ENCODE assay signal across 8 mouse cellular contexts in genomic region chr2:32137667-32138266, GRCm38 (mm10). TPM values are rescaled to one million over a fixed set of nuclear protein-coding genes. Genes with fewer than 3 reads are reported as not detected.
DNase-seq lines count a peak whose midpoint lies in the region; ATAC-seq and TF ChIP-seq lines count a peak whose summit lies in the region.

No protein-coding gene starts in this region.

- H3K79me2 ChIP-seq in heart, adult 2 months (replicated peaks; ENCODE audit: control insufficient read depth, insufficient read depth, low read length), result no peaks in the 10 kb centered on the region

- ATAC-seq in embryonic facial prominence, embryonic 14.5 days (ENCODE audit: low read depth), result peak; percentile 95
- ATAC-seq in limb, embryonic 13.5 days (ENCODE audit: low FRiP score, low read depth), result peak; percentile 95
- peak; percentile 94 for ATAC-seq in midbrain, embryonic 16.5 days

- no peaks in the 10 kb centered on the region for H3K27me3 ChIP-seq in embryonic facial prominence, embryonic 14.5 days (replicated peaks; ENCODE audit: control insufficient read depth, insufficient read depth, low read length)
- H3K27me3 ChIP-seq in heart, adult 2 months (ENCODE audit: control insufficient read depth, insufficient read depth, low read length), result no peaks in the 10 kb centered on the region
- H3K27me3 ChIP-seq in limb, embryonic 13.5 days, result no peaks in the 10 kb centered on the region
- H3K27me3 ChIP-seq in midbrain, embryonic 16.5 days (ENCODE audit: control insufficient read depth, insufficient read depth, low read depth, low read length), result no peaks in the 10 kb centered on the region

- WGBS in embryonic facial prominence, embryonic 14.5 days, result under 1% methylated on average over 40 of the region's 40 CpGs
- under 1% methylated on average over 40 of the region's 40 CpGs for WGBS in heart, adult 2 months
- WGBS in limb, embryonic 13.5 days, result under 1% methylated on average over 40 of the region's 40 CpGs
- 0% methylated on average over 40 of the region's 40 CpGs for WGBS in midbrain, embryonic 16.5 days

- peak overlapping the region; percentile 74 for H3K9ac ChIP-seq in embryonic facial prominence, embryonic 14.5 days (ENCODE audit: low read depth, low read length)
- H3K9ac ChIP-seq in heart, adult 2 months (ENCODE audit: low read depth, low read length), result peak overlapping the region; percentile 86
- peak overlapping the region; percentile 81 for H3K9ac ChIP-seq in limb, embryonic 13.5 days
- H3K9ac ChIP-seq in midbrain, embryonic 16.5 days (ENCODE audit: low read depth, low read length), result peak overlapping the region; percentile 50

- H3K36me3 ChIP-seq in embryonic facial prominence, embryonic 14.5 days (ENCODE audit: control insufficient read depth, insufficient read depth, low read length), result no peaks in the 10 kb centered on the region
- no peaks in the 10 kb centered on the region for H3K36me3 ChIP-seq in heart, adult 2 months (ENCODE audit: control insufficient read depth, insufficient read depth, low read length)
- no peaks in the 10 kb centered on the region for H3K36me3 ChIP-seq in limb, embryonic 13.5 days
- H3K36me3 ChIP-seq in midbrain, embryonic 16.5 days (ENCODE audit: control insufficient read depth, insufficient read depth, low read length), result no peaks in the 10 kb centered on the region

- H3K27ac ChIP-seq in embryonic facial prominence, embryonic 14.5 days (replicated peaks; ENCODE audit: low read depth, low read length), result peak overlapping the region; percentile 95
- peak overlapping the region; percentile 97 for H3K27ac ChIP-seq in heart, adult 2 months
- H3K27ac ChIP-seq in limb, embryonic 13.5 days, result peak overlapping the region; percentile 88
- peak overlapping the region; percentile 87 for H3K27ac ChIP-seq in midbrain, embryonic 16.5 days (ENCODE audit: low read length)

- peak; percentile 76; the same call in 1 of the 2 replicates for TF ChIP-seq EP300 in heart, adult 2 months (IDR thresholded peaks at IDR 0.05; ENCODE audit: insufficient read depth, low read depth, low read length)

- H3K9me3 ChIP-seq in embryonic facial prominence, embryonic 14.5 days (ENCODE audit: control insufficient read depth, low read length), result no peaks in the 10 kb centered on the region
- no peaks in the 10 kb centered on the region for H3K9me3 ChIP-seq in limb, embryonic 13.5 days
- no peaks in the 10 kb centered on the region for H3K9me3 ChIP-seq in midbrain, embryonic 16.5 days (replicated peaks; ENCODE audit: control insufficient read depth, low read length, poor library complexity, severe bottlenecking)

- intact Hi-C loops in heart, adult 2 months (cut with DNase I), result loop anchor here (2.0 to 5.0 kb wide), 2 partner anchors 55 to 151 kb away; partner anchors contain the start of gene Swi5

- TF ChIP-seq CTCF in heart, adult 2 months (IDR thresholded peaks at IDR 0.05), result no peak

- peak; percentile 100 for DNase-seq in 3T3-L1 (ENCODE audit: low read depth, low spot score)
- DNase-seq in adrenal gland, postnatal 4 days (ENCODE audit: low spot score in 2 of 2), result peak; percentile 87 to 96
- peak; percentile 99 for DNase-seq in embryonic facial prominence, embryonic 14.5 days (ENCODE audit: low spot score)
- DNase-seq in heart, adult 2 months, result peak; percentile 96
- DNase-seq in kidney, adult 8-10 months, result peak; percentile 96 to 99
- peak; percentile 93 to 98 for DNase-seq in spleen, postnatal 10 days (ENCODE audit: low spot score in 2 of 2)

- peak; percentile 98 for TF ChIP-seq POLR2A in heart, adult 2 months (IDR thresholded peaks at IDR 0.05; ENCODE audit: insufficient read depth, low read depth, low read length)

- peaks cover 5% of the 10 kb centered on the region for H3K4me1 ChIP-seq in embryonic facial prominence, embryonic 14.5 days (ENCODE audit: control insufficient read depth, insufficient read depth, low read length)
- H3K4me1 ChIP-seq in heart, adult 2 months (ENCODE audit: control insufficient read depth, insufficient read depth, low read length), result no peaks in the 10 kb centered on the region; the same call in 1 of the 2 replicates
- H3K4me1 ChIP-seq in limb, embryonic 13.5 days, result peaks cover 13% of the 10 kb centered on the region
- H3K4me1 ChIP-seq in midbrain, embryonic 16.5 days (ENCODE audit: control insufficient read depth, insufficient read depth, low read length), result peaks cover 3% of the 10 kb centered on the region; the same call in 1 of the 2 replicates

- H3K4me2 ChIP-seq in embryonic facial prominence, embryonic 14.5 days (ENCODE audit: low read depth, low read length), result peak overlapping the region; percentile 88
- peak overlapping the region; percentile 80 for H3K4me2 ChIP-seq in limb, embryonic 13.5 days (replicated peaks)
- H3K4me2 ChIP-seq in midbrain, embryonic 16.5 days (ENCODE audit: low read length), result peak overlapping the region; percentile 63

- peak overlapping the region; percentile 74 for H3K4me3 ChIP-seq in embryonic facial prominence, embryonic 14.5 days (ENCODE audit: low read depth, low read length)
- peak overlapping the region; percentile 64 for H3K4me3 ChIP-seq in heart, adult 2 months
- H3K4me3 ChIP-seq in limb, embryonic 13.5 days, result peak overlapping the region; percentile 68
- H3K4me3 ChIP-seq in midbrain, embryonic 16.5 days (ENCODE audit: low read depth, low read length), result peak overlapping the region; percentile 59

RNA-seq across cellular contexts. Expression of gene Prrc2b, which starts 13.1 kb away (rescaled TPM):
- 100 to 1,000 TPM; 148 to 158 TPM for total RNA-seq in adrenal gland, postnatal 4 days (2021)
- polyA plus RNA-seq in embryonic facial prominence, embryonic 14.5 days (2014; fragmentation: Nextera tagmentation; extraction: Ambion mirVana), result 63.0 and 66.0 TPM in 2 replicates
- total RNA-seq in heart, adult 2 months (2021), result 10 to 100 TPM; 78.3 to 82.6 TPM
- polyA plus RNA-seq in heart, adult 2 months (2012; rRNA removed), result 39.3 and 46.9 TPM in 2 replicates
- polyA plus RNA-seq in limb, embryonic 13.5 days (2015; fragmentation: Nextera tagmentation; extraction: Ambion mirVana), result 49.0 and 52.7 TPM in 2 replicates
- 69.8 and 77.9 TPM in 2 replicates for polyA plus RNA-seq in midbrain, embryonic 16.5 days (2015; fragmentation: Nextera tagmentation; extraction: Ambion mirVana)

RNA-seq across cellular contexts. Expression of gene Plpp7, which starts 42.4 kb away (rescaled TPM):
- 1 to 10 TPM; 5.5 to 6.3 TPM for total RNA-seq in adrenal gland, postnatal 4 days (2021)
- polyA plus RNA-seq in embryonic facial prominence, embryonic 14.5 days (2014; fragmentation: Nextera tagmentation; extraction: Ambion mirVana), result 11.7 and 13.0 TPM in 2 replicates
- total RNA-seq in heart, adult 2 months (2021), result 10 to 100 TPM; 33.6 to 33.8 TPM
- 56.3 and 62.1 TPM in 2 replicates for polyA plus RNA-seq in heart, adult 2 months (2012; rRNA removed)
- 7.3 and 8.3 TPM in 2 replicates for polyA plus RNA-seq in limb, embryonic 13.5 days (2015; fragmentation: Nextera tagmentation; extraction: Ambion mirVana)
- polyA plus RNA-seq in midbrain, embryonic 16.5 days (2015; fragmentation: Nextera tagmentation; extraction: Ambion mirVana), result 25.0 and 28.4 TPM in 2 replicates

RNA-seq across cellular contexts. Expression of gene Fam78a, which starts 53.1 kb away (rescaled TPM):
- total RNA-seq in adrenal gland, postnatal 4 days (2021), result 1 to 10 TPM; 2.4 TPM
- 8.2 and 8.9 TPM in 2 replicates for polyA plus RNA-seq in embryonic facial prominence, embryonic 14.5 days (2014; fragmentation: Nextera tagmentation; extraction: Ambion mirVana)
- total RNA-seq in heart, adult 2 months (2021), result 10 to 100 TPM; 15.9 to 19.1 TPM
- polyA plus RNA-seq in heart, adult 2 months (2012; rRNA removed), result 18.7 and 24.9 TPM in 2 replicates
- polyA plus RNA-seq in limb, embryonic 13.5 days (2015; fragmentation: Nextera tagmentation; extraction: Ambion mirVana), result 4.5 and 5.4 TPM in 2 replicates
- polyA plus RNA-seq in midbrain, embryonic 16.5 days (2015; fragmentation: Nextera tagmentation; extraction: Ambion mirVana), result 0.41 and 0.45 TPM in 2 replicates

Comparison
In these comparisons a context has a peak if more than half of its experiments do, and no peak if none do; other contexts are left out.
1. Peak in every context shown above with its lines: DNase-seq, ATAC-seq, H3K4me3 ChIP-seq and H3K27ac ChIP-seq.